Mouse (Mus musculus) forebrain, embryonic 16.5 days (tissue): ENCODE data around the gene Crat. TPM values are rescaled to one million over a fixed set of nuclear protein-coding genes. Genes with fewer than 3 reads are reported as not detected.
A peak's percentile ranks its signal among the peaks of the same experiment; 100 is the strongest.

Experiments
- ATAC-seq: fragments of 200-750 bp; cut with Nextera tagmentation; 2 replicates; pipeline ENCODE4 v1.8.0; 2017; ENCODE audit warnings: mild to moderate bottlenecking, moderate library complexity
- H3K27ac ChIP-seq: fragments of 300-500 bp; sonication (generic); 2 replicates; pipeline ENCODE4 v1.5.1; 2014; ENCODE audit warnings: low read length, control low read depth
- H3K27me3 ChIP-seq: fragments of 300-500 bp; sonication (generic); replicated peaks from 2 replicates; pipeline ENCODE4 v1.6.1; 2014; ENCODE audit warnings: low read length; ENCODE audit not compliant: control insufficient read depth, insufficient read depth
- H3K36me3 ChIP-seq: fragments of 300-500 bp; sonication (generic); 2 replicates; pipeline ENCODE4 v1.6.1; 2014; ENCODE audit not compliant: control insufficient read depth, insufficient read depth
- H3K4me1 ChIP-seq: fragments of 300-500 bp; sonication (generic); replicated peaks from 2 replicates; pipeline ENCODE4 v1.6.1; 2014; ENCODE audit warnings: low read length; ENCODE audit not compliant: control insufficient read depth, insufficient read depth
- H3K4me2 ChIP-seq: fragments of 300-500 bp; sonication (generic); 2 replicates; pipeline ENCODE4 v1.6.1; 2014; ENCODE audit warnings: mild to moderate bottlenecking, low read length, control low read depth
- H3K4me3 ChIP-seq: fragments of 300-500 bp; sonication (generic); replicated peaks from 2 replicates; pipeline ENCODE4 v1.5.1; 2014; ENCODE audit warnings: mild to moderate bottlenecking, low read length, control low read depth
- H3K9ac ChIP-seq: fragments of 300-500 bp; sonication (generic); replicated peaks from 2 replicates; pipeline ENCODE4 v1.6.1; 2014; ENCODE audit warnings: low read depth, low read length, control low read depth
- H3K9me3 ChIP-seq: fragments of 300-500 bp; sonication (generic); 2 replicates; pipeline ENCODE4 v1.6.1; 2016; ENCODE audit warnings: low read length; ENCODE audit not compliant: control insufficient read depth
- WGBS: fragments of 180-500 bp; shearing (Covaris S2); extraction: QIAGEN DNeasy Blood & Tissue Kit; methylation state at CpG from one replicate; pipeline ENCODE4 v1.1.7; 2014; 5-methylcytosine and 5-hydroxymethylcytosine counted together
- polyA plus RNA-seq: library from polyadenylated mRNA; unstranded; fragments of >200 nt; fragmentation: Nextera tagmentation; extraction: Ambion mirVana; gene quantifications from 2 replicates; pipeline ENCODE4 v1.2.1, GENCODE M21; 2015

The Crat gene
- polyA plus RNA-seq, 1 experiment from 2014 or later: 21.3 TPM

DNA sequence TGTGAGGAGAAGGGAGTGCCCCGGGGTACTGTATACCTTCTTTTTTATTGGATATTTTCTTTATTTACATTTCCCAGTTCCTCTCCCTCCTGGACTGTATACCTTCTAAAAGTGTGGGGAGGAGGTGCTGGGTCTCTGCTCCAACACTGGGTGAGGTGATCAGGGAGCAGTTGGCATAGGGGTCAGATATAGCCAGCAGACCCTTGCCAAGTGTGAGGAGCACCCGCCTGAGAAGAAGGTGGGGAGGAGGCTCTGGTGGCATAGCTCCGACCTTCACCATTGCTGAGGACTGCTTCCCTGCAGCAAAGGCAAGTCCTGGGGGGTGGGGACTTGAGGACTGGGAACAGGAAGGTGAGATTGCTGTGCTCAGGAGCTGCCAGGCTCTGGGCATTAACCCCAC lies 35.9 kb upstream of the Crat start:
- H3K27ac ChIP-seq: no peak overlapping the region

DNA sequence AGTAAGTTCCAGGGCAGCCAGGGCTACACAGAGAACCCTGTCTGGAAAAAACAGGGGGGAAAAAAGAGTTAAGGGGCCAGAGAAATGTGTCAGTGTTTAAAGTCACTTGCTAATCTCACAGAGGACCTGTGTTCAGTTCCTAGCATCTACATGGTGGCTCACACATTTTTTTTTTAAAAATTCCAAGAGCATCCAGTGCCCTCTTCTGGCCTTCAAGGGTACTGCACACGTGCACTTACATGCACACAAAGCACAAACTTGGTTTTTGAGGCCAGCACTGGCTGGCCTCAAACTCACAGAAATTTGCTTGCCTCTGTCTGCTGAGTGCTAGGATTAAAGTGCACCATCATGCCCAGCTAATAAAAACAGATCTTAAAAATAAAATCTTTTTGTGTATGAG lies 34.9 kb upstream of the Crat start:
- no peaks in the 10 kb centered on the region for H3K36me3 ChIP-seq
- H3K9ac ChIP-seq: no peak overlapping the region
- H3K27ac ChIP-seq: no peak overlapping the region
- WGBS: 72% methylated on average over 1 of the region's 1 CpGs
- H3K9me3 ChIP-seq: 0 out of 2 replicates have a peak, but pooled peaks cover 2% of the 10 kb centered on the region
- no peak overlapping the region for H3K4me2 ChIP-seq
- no peak overlapping the region for H3K4me3 ChIP-seq
- ATAC-seq: no peak
- no peaks in the 10 kb centered on the region for H3K4me1 ChIP-seq
- H3K27me3 ChIP-seq: no peaks in the 10 kb centered on the region

More for the DNA sequence above, 35.9 kb upstream of the Crat start:
- H3K9me3 ChIP-seq: 0 out of 2 replicates have a peak, but pooled peaks cover 2% of the 10 kb centered on the region
- 92% methylated on average over 3 of the region's 3 CpGs for WGBS
- no peak for ATAC-seq
- H3K27me3 ChIP-seq: no peaks in the 10 kb centered on the region
- no peak overlapping the region for H3K9ac ChIP-seq
- no peaks in the 10 kb centered on the region for H3K36me3 ChIP-seq
- H3K4me3 ChIP-seq: no peak overlapping the region
- no peak overlapping the region for H3K4me2 ChIP-seq
- H3K4me1 ChIP-seq: no peaks in the 10 kb centered on the region

DNA sequence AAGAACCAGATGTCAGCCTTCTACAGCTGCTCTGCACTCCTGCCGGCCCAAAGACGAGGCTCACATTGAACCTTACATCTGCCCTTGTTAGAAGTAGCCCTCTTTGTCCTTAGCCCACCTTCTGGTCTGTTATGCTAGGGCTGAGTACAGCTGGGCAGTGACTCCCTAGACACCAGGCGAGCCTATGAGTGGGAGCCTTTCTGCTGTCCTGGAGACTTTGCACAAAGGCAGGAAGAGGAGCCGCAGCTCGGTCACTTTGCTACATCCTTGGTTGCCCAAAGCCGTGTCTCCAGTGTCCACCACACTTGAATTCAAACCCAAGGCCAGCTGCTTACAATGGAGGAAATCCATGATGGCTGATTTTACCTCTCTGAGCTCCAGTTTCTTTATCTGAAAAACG lies 32.8 kb upstream of the Crat start:
- no peak overlapping the region for H3K4me2 ChIP-seq
- H3K9me3 ChIP-seq: 0 out of 2 replicates have a peak, but pooled peaks cover 2% of the 10 kb centered on the region
- H3K27me3 ChIP-seq: no peaks in the 10 kb centered on the region
- H3K4me1 ChIP-seq: no peaks in the 10 kb centered on the region
- no peak for ATAC-seq
- H3K9ac ChIP-seq: no peak overlapping the region
- H3K4me3 ChIP-seq: no peak overlapping the region
- H3K27ac ChIP-seq: no peak overlapping the region
- no peaks in the 10 kb centered on the region for H3K36me3 ChIP-seq
- 88% methylated on average over 7 of the region's 7 CpGs for WGBS

DNA sequence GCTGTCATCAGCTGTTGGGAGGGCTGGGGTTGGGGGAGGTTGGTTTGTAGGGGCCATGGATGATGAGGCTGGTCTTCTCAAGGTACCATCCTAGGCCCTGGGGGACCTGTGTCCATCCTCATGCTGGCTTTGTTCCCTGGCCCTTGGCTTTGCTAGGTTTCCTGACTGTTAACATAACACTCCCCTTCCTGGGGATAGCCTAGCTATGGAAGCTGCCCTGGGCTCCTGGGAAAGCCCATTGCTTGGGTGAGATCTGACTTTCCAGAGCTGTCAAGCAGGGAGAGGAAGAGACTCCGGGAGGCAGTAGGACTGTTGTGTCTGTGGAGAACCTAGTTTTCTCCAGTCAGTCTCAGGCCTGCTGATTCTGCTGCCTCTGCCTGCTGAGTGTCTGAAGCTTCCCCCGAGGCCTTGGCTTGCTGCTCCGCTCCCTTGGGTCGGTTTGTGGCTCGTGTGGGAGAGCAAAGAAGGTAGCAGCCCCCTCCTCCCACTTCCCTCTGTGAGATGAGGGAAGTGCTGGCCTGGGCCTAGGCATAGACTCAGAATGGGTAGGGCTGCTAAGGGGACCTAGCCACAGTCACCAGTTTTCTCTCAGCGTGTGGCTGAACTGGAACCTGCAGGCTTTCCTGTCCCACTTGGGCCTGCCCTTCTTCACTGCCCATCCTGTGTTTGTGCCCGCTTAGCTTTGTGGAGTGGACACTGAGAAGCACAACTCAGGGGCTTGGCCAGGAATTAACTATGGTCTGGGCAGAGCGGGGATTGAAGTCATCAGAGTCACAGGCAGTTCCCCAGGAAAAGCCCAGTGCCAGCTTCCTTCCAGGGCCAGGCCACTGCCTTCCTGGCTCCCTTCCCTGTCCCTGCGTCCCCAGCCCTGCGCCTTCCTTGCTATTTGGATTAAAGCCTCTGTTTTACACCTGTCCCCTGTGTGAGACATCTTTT lies 31.5 kb upstream of the Crat start:
- H3K27ac ChIP-seq: 0 out of 2 replicates have a peak overlapping the region, but pooled peaks have one; percentile 0
- WGBS: 87% methylated on average over 10 of the region's 10 CpGs
- 0 out of 2 replicates have a peak, but pooled peaks cover 2% of the 10 kb centered on the region for H3K9me3 ChIP-seq

DNA sequence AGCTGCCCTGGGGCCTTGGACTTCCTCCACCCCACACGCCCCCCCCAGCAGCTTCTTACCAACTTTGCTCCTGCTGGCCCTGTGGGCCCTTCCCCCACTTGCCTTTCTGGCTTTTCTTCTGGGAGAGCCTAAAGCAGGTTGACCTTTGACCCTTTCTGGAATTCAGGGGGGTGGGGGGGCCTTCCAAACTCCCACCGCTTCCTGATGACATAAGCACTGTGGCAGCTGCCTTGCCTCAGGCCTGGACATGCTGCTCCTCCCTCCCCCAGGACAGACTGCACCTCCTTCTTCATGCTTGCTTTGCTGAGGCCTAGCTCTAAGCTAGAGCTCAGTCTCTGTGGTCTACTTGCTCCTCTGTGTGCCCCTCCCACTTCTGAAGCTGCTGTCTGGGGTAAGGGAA lies 29.7 kb upstream of the Crat start:
- no peaks in the 10 kb centered on the region for H3K9me3 ChIP-seq
- no peaks in the 10 kb centered on the region for H3K27me3 ChIP-seq
- H3K36me3 ChIP-seq: no peaks in the 10 kb centered on the region
- no peak overlapping the region for H3K4me2 ChIP-seq
- H3K27ac ChIP-seq: no peak overlapping the region
- no peak overlapping the region for H3K4me3 ChIP-seq
- 47% methylated on average over 2 of the region's 2 CpGs for WGBS
- no peak overlapping the region for H3K9ac ChIP-seq
- no peak for ATAC-seq
- peaks cover 28% of the 10 kb centered on the region for H3K4me1 ChIP-seq

More for the DNA sequence above, 31.5 kb upstream of the Crat start:
- H3K4me3 ChIP-seq: no peak overlapping the region
- no peaks in the 10 kb centered on the region for H3K36me3 ChIP-seq
- no peak for ATAC-seq
- H3K4me2 ChIP-seq: no peak overlapping the region
- no peak overlapping the region for H3K9ac ChIP-seq
- H3K4me1 ChIP-seq: peaks cover 11% of the 10 kb centered on the region
- H3K27me3 ChIP-seq: no peaks in the 10 kb centered on the region

DNA sequence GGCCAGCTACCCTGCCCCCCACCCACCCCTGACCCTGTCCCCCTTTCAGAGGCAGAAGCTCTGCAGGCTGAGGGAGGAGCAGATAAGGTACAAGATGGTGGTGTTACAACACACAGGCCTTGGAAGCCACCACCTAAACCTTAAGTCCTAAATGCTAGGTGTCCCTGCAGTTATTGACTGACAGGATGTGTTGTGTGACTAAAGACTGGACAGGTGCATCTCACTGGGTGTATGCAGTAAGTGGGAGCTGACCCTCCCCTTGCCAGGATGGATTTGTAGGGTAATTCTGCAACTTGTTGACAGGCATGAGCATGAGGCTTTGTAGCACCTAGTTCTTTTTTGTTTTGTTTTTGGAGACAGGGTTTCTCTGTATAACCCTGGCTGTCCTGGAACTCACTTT lies 28.8 kb upstream of the Crat start:
- Histone ChIP-seq H3K27me3 (no peaks in the 10 kb centered on the region), H3K9me3 (no peaks in the 10 kb centered on the region), H3K27ac (no peak overlapping the region), H3K36me3 (no peaks in the 10 kb centered on the region; the same call in 1 of the 2 replicates), H3K4me2 (no peak overlapping the region), H3K9ac (no peak overlapping the region), H3K4me1 (peaks cover 31% of the 10 kb centered on the region), H3K4me3 (no peak overlapping the region)
- ATAC-seq: no peak

DNA sequence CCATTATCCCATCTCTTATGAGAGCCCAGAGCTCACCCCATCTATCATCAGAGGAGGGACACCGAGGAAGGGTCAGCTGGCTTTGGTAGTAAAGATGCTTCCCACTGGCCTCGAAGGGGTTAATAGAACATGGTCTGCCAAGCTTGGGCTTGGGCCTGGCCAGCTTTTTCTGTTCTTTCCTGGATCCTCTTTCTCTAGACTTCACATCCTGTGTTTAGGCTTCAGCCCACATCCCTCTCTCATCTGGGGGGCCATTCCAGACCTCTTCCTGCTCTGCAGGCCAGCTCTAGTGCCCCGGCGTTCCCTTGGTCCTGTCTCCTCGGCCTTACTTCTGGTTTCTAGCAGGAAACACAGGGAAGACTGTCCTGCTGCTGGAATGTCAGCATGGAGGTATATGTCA lies 28.4 kb upstream of the Crat start:
- no peak overlapping the region for H3K9ac ChIP-seq
- 90% methylated on average over 5 of the region's 5 CpGs for WGBS
- H3K36me3 ChIP-seq: peaks cover 2% of the 10 kb centered on the region; the same call in 1 of the 2 replicates
- no peak overlapping the region for H3K4me2 ChIP-seq
- no peak overlapping the region for H3K4me3 ChIP-seq
- no peak for ATAC-seq
- H3K27ac ChIP-seq: no peak overlapping the region
- H3K27me3 ChIP-seq: no peaks in the 10 kb centered on the region
- H3K4me1 ChIP-seq: peaks cover 31% of the 10 kb centered on the region
- H3K9me3 ChIP-seq: no peaks in the 10 kb centered on the region

DNA sequence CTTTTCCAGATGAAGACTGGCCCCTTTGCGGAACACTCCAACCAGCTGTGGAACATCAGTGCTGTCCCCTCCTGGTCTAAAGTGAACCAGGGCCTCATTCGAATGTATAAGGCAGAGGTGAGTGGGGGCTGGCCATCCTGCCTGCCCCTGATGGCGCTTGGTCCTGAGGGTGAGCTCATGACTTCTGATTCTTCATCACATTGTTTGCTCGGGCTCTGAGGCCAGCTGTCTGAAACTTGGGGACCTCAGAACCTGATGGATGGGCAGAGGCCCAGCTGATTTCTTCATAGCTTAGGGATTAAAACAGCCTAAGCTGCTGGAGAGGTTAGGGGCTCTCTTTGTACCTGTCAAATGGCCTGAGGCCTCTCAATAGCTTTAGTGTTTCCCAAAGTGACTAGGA lies 27.7 kb upstream of the Crat start:
- 67% methylated on average over 4 of the region's 4 CpGs for WGBS
- H3K4me1 ChIP-seq: peaks cover 31% of the 10 kb centered on the region
- H3K27ac ChIP-seq: peak overlapping the region; percentile 16; the same call in 1 of the 2 replicates
- no peaks in the 10 kb centered on the region for H3K9me3 ChIP-seq
- H3K4me3 ChIP-seq: no peak overlapping the region
- H3K27me3 ChIP-seq: no peaks in the 10 kb centered on the region
- no peak for ATAC-seq
- no peak overlapping the region for H3K9ac ChIP-seq
- no peak overlapping the region for H3K4me2 ChIP-seq
- H3K36me3 ChIP-seq: peaks cover 6% of the 10 kb centered on the region; the same call in 1 of the 2 replicates

DNA sequence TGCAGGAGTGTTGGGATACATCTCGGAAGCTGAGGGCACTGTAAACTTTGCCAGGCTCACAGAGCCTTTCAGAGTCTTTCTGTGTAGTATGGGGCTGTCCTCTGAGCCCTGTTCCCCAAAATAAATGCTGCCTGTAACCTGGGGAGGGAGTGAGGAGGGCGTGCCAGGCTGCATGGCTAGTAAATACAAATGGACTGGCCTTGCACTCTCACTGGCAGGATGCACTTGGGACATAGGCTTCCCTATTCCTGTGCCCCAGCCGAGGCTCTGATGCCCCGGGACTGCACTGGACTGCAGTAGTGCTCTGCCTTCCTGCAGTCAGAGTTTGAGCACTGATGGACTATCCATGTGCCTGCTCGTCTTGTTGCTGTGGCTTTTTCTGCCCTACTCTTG lies 26.9 kb upstream of the Crat start:
- Histone ChIP-seq H3K9ac (peak overlapping the region; percentile 60), H3K27ac (peak overlapping the region; percentile 96), H3K4me2 (peak overlapping the region; percentile 41), H3K9me3 (no peaks in the 10 kb centered on the region), H3K36me3 (peaks cover 6% of the 10 kb centered on the region; the same call in 1 of the 2 replicates), H3K4me3 (peak overlapping the region; percentile 26), H3K4me1 (peaks cover 31% of the 10 kb centered on the region), H3K27me3 (no peaks in the 10 kb centered on the region)
- WGBS: 59% methylated on average over 5 of the region's 5 CpGs
- ATAC-seq: no peak
